In the genomic region with DNA sequence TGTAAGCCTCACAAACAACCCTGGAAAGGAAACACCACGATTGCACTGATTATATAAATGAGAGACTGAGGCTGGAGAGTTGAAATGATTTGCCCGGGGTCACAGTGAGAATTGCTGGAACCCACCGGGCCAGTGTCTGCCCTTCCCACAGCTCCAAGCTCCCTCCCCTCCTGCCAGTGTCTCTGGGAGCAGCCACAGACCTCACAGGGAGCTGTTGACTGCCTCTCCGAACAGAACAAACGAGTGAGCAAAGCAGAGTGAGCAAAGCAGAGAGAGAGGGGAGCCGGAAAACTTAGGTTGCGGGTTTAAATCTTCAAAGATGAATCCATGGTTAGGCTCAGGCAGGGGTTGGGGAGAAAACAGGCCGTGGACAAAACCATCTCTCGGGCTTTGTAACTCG, we compare ENCODE assay signal across 16 mouse cellular contexts.
DNase-seq lines count a peak whose midpoint lies in the region; ATAC-seq and TF ChIP-seq lines count a peak whose summit lies in the region.
"Had no signal": no experiment of that assay in that cellular context is flagged by ENCODE, and none has a peak within 500 bp of the region (broad histone marks: within the 10 kb centered on the region; RNA-seq: fewer than 3 reads in every experiment).

No protein-coding gene starts in this region.

- H3K9ac ChIP-seq in forebrain, embryonic 14.5 days (ENCODE audit: low read length), result no peak overlapping the region
- no peak overlapping the region for H3K9ac ChIP-seq in forebrain, postnatal 0 days
- H3K9ac ChIP-seq in stomach, embryonic 14.5 days (replicated peaks; ENCODE audit: low read depth, low read length), result no peak overlapping the region
- no peak overlapping the region for H3K9ac ChIP-seq in stomach, postnatal 0 days (ENCODE audit: low read length)
- H3K9ac ChIP-seq in limb, embryonic 12.5 days (replicated peaks), result no peak overlapping the region
- H3K9ac ChIP-seq: heart, embryonic 15.5 days; liver, embryonic 15.5 days had no signal

- ATAC-seq in forebrain, embryonic 14.5 days, result no peak
- no peak for ATAC-seq in forebrain, postnatal 0 days
- ATAC-seq in stomach, embryonic 14.5 days (ENCODE audit: insufficient number of reproducible peaks, insufficient read depth, low FRiP score, low read depth), result no peak
- no peak for ATAC-seq in stomach, postnatal 0 days (ENCODE audit: low FRiP score, low TSS enrichment)
- no peak for ATAC-seq in limb, embryonic 12.5 days (ENCODE audit: insufficient number of reproducible peaks, insufficient read depth, low FRiP score, low TSS enrichment, low read depth)
- ATAC-seq: hindbrain, embryonic 16.5 days had no signal

- H3K9me3 ChIP-seq in forebrain, embryonic 14.5 days (replicated peaks; ENCODE audit: control insufficient read depth, low read length), result no peaks in the 10 kb centered on the region
- no peaks in the 10 kb centered on the region for H3K9me3 ChIP-seq in forebrain, postnatal 0 days (ENCODE audit: low read length)
- H3K9me3 ChIP-seq in stomach, embryonic 14.5 days (ENCODE audit: control insufficient read depth, low read depth, low read length), result no peaks in the 10 kb centered on the region
- no peaks in the 10 kb centered on the region for H3K9me3 ChIP-seq in stomach, postnatal 0 days (ENCODE audit: control insufficient read depth, low read length)
- H3K9me3 ChIP-seq in limb, embryonic 12.5 days, result no peaks in the 10 kb centered on the region
- H3K9me3 ChIP-seq: heart, embryonic 15.5 days; liver, embryonic 15.5 days had no signal

- H3K27ac ChIP-seq in forebrain, embryonic 14.5 days (ENCODE audit: low read depth, low read length), result no peak overlapping the region
- no peak overlapping the region for H3K27ac ChIP-seq in forebrain, postnatal 0 days (ENCODE audit: low read depth, low read length)
- H3K27ac ChIP-seq in stomach, embryonic 14.5 days (ENCODE audit: low read length), result peak overlapping the region; percentile 22; the same call in 1 of the 2 replicates
- no peak overlapping the region for H3K27ac ChIP-seq in stomach, postnatal 0 days (replicated peaks)
- 0 out of 2 replicates have a peak overlapping the region, but pooled peaks have one; percentile 41 for H3K27ac ChIP-seq in limb, embryonic 12.5 days
- H3K27ac ChIP-seq: heart, embryonic 15.5 days; liver, embryonic 15.5 days had no signal

- H3K4me2 ChIP-seq in forebrain, embryonic 14.5 days (ENCODE audit: low read length), result no peak overlapping the region
- no peak overlapping the region for H3K4me2 ChIP-seq in forebrain, postnatal 0 days (ENCODE audit: low read depth)
- H3K4me2 ChIP-seq in stomach, embryonic 14.5 days (replicated peaks; ENCODE audit: low read depth, low read length), result no peak overlapping the region
- no peak overlapping the region for H3K4me2 ChIP-seq in stomach, postnatal 0 days (replicated peaks; ENCODE audit: low read depth)
- no peak overlapping the region for H3K4me2 ChIP-seq in limb, embryonic 12.5 days
- H3K4me2 ChIP-seq: heart, embryonic 15.5 days; liver, embryonic 15.5 days had no signal

- WGBS in forebrain, embryonic 14.5 days, result 28% methylated on average over 10 of the region's 10 CpGs
- whole genome bisulfite sequencing in forebrain, postnatal 0 days, result 38% methylated on average over 10 of the region's 10 CpGs
- 32% methylated on average over 10 of the region's 10 CpGs for WGBS in stomach, embryonic 14.5 days
- 40% methylated on average over 10 of the region's 10 CpGs for WGBS in stomach, postnatal 0 days
- 23% methylated on average over 10 of the region's 10 CpGs for WGBS in limb, embryonic 12.5 days

- no peaks in the 10 kb centered on the region for H3K27me3 ChIP-seq in forebrain, embryonic 14.5 days (replicated peaks; ENCODE audit: control insufficient read depth, insufficient read depth, low read length)
- no peaks in the 10 kb centered on the region for H3K27me3 ChIP-seq in forebrain, postnatal 0 days (ENCODE audit: insufficient read depth, low read length)
- H3K27me3 ChIP-seq in stomach, embryonic 14.5 days (ENCODE audit: control insufficient read depth, insufficient read depth, low read length), result no peaks in the 10 kb centered on the region
- H3K27me3 ChIP-seq in stomach, postnatal 0 days (ENCODE audit: control insufficient read depth, insufficient read depth, low read length), result no peaks in the 10 kb centered on the region
- 0 out of 2 replicates have a peak, but pooled peaks cover 7% of the 10 kb centered on the region for H3K27me3 ChIP-seq in limb, embryonic 12.5 days
- H3K27me3 ChIP-seq: liver, embryonic 15.5 days had no signal

- H3K4me1 ChIP-seq in forebrain, embryonic 14.5 days (ENCODE audit: control insufficient read depth, insufficient read depth, low read length), result peaks cover 27% of the 10 kb centered on the region
- H3K4me1 ChIP-seq in forebrain, postnatal 0 days (ENCODE audit: insufficient read depth), result no peaks in the 10 kb centered on the region
- H3K4me1 ChIP-seq in stomach, embryonic 14.5 days (ENCODE audit: control insufficient read depth, insufficient read depth, low read length), result peaks cover 27% of the 10 kb centered on the region
- no peaks in the 10 kb centered on the region for H3K4me1 ChIP-seq in stomach, postnatal 0 days (replicated peaks; ENCODE audit: control insufficient read depth, insufficient read depth)
- peaks cover 47% of the 10 kb centered on the region for H3K4me1 ChIP-seq in limb, embryonic 12.5 days (replicated peaks)
- H3K4me1 ChIP-seq: liver, embryonic 15.5 days had no signal

- H3K4me3 ChIP-seq in forebrain, embryonic 14.5 days (ENCODE audit: low read depth, low read length), result no peak overlapping the region
- no peak overlapping the region for H3K4me3 ChIP-seq in forebrain, postnatal 0 days (ENCODE audit: low read depth, low read length)
- no peak overlapping the region for H3K4me3 ChIP-seq in stomach, embryonic 14.5 days (ENCODE audit: low read depth, low read length)
- no peak overlapping the region for H3K4me3 ChIP-seq in stomach, postnatal 0 days (ENCODE audit: low read depth, low read length)
- H3K4me3 ChIP-seq in limb, embryonic 12.5 days (replicated peaks), result no peak overlapping the region
- H3K4me3 ChIP-seq: heart, embryonic 15.5 days; liver, embryonic 15.5 days had no signal

- peak; percentile 31 for DNase-seq in forebrain, embryonic 14.5 days (ENCODE audit: low spot score)
- no peak for DNase-seq in forebrain, postnatal 0 days
- DNase-seq in stomach, postnatal 0 days (ENCODE audit: low spot score), result no peak
- no peak for DNase-seq in testis, postnatal 14 days (ENCODE audit: low spot score)
- no peak for DNase-seq in adrenal gland, adult 8-10 months
- DNase-seq: B cell, adult 2 months; cerebellum, adult 9-11 months; gastrocnemius, postnatal 25 days; kidney, adult 11 months; lung, postnatal 4 days; thymus, adult 2 months had no signal

- TF ChIP-seq CTCF in forebrain, postnatal 0 days (IDR thresholded peaks at IDR 0.05; ENCODE audit: low read depth), result no peak
- TF ChIP-seq CTCF in stomach, postnatal 0 days (IDR thresholded peaks at IDR 0.05; ENCODE audit: low read depth), result no peak

- no peaks in the 10 kb centered on the region for H3K36me3 ChIP-seq in forebrain, embryonic 14.5 days (ENCODE audit: control insufficient read depth, insufficient read depth, low read length)
- H3K36me3 ChIP-seq in forebrain, postnatal 0 days (ENCODE audit: insufficient read depth), result no peaks in the 10 kb centered on the region
- no peaks in the 10 kb centered on the region for H3K36me3 ChIP-seq in stomach, embryonic 14.5 days (ENCODE audit: control insufficient read depth, insufficient read depth, low read length)
- H3K36me3 ChIP-seq in stomach, postnatal 0 days (ENCODE audit: control insufficient read depth, insufficient read depth, low read length), result no peaks in the 10 kb centered on the region
- no peaks in the 10 kb centered on the region for H3K36me3 ChIP-seq in limb, embryonic 12.5 days
- H3K36me3 ChIP-seq: heart, embryonic 15.5 days; liver, embryonic 15.5 days had no signal

- no peak for TF ChIP-seq EP300 in stomach, postnatal 0 days (optimal IDR thresholded peaks at IDR 0.05)

Comparison
In these comparisons a context has a peak if more than half of its experiments do, and no peak if none do; other contexts are left out.
1. H3K27ac ChIP-seq: peak in stomach, embryonic 14.5 days (single experiment) and limb, embryonic 12.5 days (single experiment); none in forebrain, embryonic 14.5 days (single experiment), forebrain, postnatal 0 days (single experiment) and stomach, postnatal 0 days (single experiment).